Mouse (Mus musculus) inflammation-experienced regulatory T-cells, adult 6 months (primary cell): ENCODE data around the gene Rbpj. TPM values are rescaled to one million over a fixed set of nuclear protein-coding genes. Genes with fewer than 3 reads are reported as not detected.
"Not testable (repeated sequence)": the region's sequence is repeated elsewhere in the genome, so short reads cannot be mapped to it uniquely, and the experiment has no call there.

Experiments used
- ATAC-seq: one replicate; pipeline ENCODE4 v1.8.0; 2017
- polyA plus RNA-seq, 3 experiments: library from polyadenylated mRNA; unstranded; fragments of 100-300 nt; shearing (Covaris generic); gene quantifications; one replicate each; pipeline ENCODE4 v1.2.1; 2017

Gene Rbpj
- polyA plus RNA-seq, 3 experiments from 2014 or later: 52.1 to 67.1 (median 63.0) TPM

DNA sequence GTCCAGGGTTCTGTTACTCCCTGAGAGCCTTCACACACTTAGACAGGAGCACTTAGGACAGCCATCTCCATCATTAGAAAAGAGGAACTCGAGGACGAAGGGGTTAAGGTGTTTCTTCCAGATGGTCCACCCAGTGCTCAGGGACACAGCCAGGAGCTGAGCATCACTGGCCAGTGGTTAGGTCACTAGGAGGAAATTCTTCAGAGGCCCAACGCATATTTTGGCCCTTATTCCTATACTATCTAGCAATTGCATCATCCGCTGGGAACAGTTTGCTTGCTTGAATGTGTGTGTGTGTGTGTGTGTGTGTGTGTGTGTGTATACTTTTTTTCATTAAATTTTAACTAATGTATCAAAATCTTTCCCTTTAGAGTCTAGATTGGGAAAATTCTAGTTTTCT lies 45.5 kb downstream of the Rbpj start:
- no peak for ATAC-seq

DNA sequence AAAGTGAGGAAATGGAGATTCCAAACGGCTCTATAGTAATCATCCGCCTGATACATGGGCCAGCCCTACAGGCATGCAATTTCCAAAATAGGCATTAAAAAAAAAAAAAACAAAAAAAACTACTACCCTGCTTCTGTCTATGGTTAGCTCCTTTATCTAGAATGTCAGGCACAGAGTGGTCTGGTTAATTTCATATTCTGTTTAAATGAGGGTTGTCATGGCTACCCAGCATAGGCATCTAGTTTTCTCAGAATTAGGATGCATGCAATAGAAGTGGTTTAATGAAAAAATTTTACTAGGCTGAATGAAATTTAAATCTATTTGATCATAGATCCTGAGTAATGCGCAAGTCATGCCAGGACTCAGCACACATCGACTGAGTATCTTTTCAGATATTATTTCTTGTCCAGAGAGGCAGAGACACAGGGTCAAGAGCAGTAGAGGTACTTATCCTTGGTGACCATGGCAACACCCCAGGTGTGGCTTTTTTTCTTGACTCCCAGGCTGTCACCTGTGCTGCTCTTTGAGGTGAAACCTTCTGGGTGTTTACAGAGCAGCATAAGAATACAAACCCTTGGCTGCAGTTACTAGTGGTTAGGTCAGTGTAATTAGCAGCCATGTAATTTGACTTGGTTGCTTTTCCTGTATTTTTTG lies 49.1 kb downstream of the Rbpj start:
- ATAC-seq: no peak

DNA sequence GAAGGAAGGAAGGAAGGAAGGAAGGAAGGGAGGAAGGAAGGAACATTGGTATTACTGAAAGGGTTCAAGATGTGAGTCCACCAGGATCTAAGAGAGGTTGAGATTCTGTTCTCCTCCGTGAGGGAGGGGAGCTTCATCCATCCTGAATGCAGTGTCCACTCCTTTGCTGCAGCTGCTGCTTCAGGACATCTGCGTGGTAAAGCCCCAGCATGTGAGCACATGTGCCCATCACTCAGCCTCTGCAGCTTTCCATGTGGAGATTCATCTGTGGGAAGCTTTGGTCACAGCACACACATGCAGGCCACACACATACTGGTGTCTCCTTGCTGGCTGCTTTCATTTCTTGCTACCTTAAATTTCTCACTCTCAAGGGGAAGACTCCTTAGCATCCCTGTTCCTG lies 50.5 kb downstream of the Rbpj start:
- ATAC-seq: no peak

DNA sequence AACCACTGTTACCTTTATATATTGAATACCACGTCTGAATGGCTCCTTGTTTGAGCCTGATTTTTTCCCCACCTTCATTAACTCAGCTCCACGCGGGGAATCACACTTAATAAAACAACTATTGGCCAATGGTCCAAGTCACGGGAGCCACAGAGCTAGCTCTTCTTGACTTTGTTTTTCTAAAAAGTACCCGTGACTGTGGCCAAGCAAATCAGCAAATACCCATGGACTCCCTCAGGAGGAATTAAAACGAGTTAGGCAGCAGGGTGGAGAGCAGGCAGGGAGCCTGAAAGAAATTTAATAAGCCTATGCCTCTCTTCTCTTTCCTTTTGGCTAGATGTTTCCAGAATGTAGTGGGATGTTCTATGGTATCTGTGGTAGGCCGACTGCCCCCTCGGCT lies 51.9 kb downstream of the Rbpj start:
- ATAC-seq: no peak

DNA sequence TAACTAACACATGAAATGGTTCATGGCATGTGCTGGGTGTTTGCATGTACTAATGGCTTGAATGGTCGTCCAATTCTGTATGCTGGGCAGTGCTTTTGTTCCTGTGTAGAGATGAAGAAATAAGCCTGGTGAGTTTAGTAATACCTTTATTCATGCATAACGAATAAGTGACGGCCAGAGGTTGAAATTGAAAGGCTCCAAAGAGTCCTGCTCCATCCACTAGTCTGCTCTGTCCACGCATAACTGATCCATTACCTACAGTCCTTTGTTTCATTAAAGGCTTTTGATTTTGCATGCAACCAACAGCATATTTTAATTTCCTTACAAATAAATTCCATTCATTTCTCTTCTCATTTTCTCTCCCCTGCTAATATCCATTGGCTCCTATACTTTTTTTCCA lies 53.2 kb downstream of the Rbpj start:
- ATAC-seq: no peak

DNA sequence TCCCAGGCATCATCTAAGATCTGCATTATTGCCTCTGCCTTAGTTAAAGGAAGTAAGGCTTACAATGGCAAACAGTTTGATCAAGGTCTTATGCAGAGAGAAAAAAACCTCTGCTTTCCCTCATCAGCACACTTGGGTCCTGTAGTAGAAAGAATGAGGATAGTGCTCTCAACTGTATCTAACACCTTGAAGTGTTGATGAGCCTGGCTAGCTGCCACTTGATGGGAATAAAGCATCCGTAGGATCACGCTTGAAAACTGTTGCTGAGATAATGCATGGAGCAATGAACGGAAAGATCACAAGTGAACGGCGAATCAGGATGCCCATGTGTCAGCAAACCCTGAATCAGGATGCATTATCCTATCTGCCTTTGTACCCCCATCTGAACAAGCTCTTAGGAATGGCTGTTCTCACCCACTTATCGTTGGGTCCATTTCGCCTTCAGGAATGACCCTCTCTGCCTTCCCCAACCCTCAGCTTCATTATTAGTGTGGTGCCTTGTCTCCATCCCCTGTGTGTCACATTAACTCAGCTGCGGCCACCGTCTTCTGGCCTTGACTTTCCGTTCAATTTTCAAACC lies 54.1 kb downstream of the Rbpj start:
- ATAC-seq: no peak

DNA sequence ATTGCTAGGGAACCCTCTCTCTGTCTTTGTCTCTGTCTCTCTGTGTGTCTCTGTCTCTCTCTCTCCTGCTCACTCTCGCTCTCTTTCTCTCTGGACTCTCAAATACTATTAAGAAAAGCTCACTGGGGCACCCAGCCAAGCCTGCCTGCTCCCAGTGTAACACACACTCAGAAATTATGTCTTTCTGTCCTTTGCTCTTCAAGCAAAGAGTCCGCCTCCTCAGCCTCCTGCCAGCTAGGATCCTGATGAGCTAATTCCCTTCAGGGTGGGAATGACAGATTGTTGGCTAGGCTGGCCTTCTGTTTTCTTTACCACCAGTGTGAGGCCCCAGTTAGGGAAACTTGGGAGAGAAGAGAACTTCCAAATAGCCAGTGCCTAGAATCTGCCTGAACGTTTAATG lies 57.1 kb downstream of the Rbpj start:
- ATAC-seq: no peak

DNA sequence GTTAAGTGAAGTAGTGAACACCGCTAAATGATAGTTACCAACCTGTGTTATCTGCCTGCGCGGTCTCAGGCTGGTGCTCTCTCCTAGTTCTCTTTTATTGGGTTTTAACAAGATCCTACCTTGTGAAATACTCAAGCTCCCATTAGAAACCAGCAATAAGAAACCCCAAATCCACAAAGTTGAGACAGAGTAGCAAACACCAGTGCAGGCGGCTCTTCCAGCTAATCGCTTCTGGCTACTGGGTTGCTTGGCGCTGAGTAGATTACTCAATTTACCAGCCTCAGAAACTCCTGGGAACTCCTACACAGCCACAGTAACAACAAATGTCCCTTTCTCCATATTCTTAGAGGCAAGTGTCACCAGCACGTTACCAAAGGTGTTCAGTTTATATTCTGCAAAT lies 58.2 kb downstream of the Rbpj start:
- ATAC-seq: no peak

DNA sequence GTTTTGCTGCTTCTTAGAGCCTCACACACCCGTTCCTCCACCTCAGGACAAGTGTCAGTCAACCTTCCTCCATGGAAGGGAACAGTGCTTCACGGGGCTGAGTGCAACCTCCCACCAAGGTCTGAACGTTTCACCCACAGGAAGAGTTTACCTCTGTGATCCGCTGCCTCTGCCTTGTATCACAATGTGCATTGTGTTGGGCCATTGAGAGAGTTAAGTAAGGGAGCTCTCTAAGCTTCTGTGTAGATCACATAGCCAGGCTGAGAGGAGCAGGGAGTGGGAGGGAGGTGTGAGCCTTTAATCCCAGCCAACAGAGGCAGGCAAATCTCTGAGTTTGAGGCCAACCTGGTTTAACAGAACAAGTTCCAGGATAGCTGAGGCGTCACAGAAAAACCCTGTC lies 58.9 kb downstream of the Rbpj start:
- ATAC-seq: no peak

DNA sequence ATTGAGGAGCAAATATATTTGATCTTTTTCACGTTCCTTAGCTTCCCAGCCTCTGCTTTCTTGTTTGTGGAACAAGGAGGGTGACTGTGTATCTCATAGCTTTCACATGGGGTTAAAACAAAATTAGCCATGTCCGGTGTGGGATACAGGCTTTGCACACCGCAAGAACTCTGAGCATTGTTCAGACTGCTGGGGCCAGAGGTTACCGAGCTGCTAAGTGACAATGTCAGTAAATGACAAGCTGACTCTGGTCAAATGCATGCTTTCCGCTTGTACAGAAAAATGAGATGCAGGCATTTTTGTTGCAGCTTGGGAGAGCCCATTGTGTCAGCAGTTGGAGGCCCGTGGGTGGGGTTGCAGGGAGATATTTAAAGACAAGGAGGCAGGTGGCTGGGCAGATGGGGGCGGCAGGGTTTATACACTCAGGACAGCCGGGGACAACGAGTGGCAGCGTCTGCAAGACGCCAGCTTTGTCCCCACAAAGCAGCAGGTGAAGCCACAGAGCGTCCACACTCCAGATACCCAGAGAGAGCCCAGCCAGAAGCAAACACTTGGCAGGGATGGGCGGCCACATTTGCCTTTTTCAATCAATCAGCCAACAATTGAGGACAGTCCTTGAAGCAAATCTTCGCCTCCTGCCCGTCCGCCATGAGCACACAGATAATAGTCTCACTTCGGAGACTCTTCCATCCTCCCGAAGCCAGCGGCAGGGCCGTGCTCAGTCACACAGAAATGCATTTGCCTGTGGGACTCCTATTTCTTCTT lies 59.5 kb downstream of the Rbpj start:
- ATAC-seq: no peak

DNA sequence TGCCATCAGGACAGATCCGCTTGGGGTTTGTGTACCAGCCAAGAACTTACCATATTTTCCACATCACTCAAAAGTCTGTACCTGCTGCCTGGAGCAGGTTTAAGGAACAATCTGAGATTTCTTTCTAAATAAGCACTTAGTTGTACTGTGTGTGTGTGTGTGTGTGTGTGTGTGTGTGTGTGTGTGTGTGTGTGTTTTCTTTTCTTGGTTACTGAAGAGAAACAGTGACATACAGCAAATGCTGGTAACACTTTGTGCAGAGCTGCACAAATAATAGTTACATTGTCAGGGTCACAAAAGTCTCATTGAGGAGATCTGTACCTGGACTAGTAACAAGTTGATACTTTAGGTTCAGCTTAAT lies 60.1 kb downstream of the Rbpj start:
- no peak for ATAC-seq

DNA sequence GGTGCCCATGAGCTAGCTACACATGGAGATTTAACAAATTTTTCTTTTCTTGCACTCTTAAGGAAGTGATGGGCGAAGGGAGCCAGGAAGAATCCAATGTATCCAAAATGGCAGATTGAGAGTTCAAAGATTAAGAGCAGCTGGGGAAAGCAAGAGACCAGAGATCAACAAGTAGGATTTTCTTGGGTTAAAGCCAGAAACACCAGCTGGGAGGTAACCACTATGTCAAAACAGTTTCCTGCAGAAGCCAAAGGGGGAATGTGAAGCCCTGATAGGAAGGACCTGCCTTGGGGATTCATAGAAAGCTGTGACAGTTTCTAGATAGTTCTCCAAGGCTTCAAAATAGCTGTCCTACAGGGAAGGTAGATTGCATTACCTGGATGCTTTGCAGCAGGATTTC lies 63.9 kb downstream of the Rbpj start:
- no peak for ATAC-seq

DNA sequence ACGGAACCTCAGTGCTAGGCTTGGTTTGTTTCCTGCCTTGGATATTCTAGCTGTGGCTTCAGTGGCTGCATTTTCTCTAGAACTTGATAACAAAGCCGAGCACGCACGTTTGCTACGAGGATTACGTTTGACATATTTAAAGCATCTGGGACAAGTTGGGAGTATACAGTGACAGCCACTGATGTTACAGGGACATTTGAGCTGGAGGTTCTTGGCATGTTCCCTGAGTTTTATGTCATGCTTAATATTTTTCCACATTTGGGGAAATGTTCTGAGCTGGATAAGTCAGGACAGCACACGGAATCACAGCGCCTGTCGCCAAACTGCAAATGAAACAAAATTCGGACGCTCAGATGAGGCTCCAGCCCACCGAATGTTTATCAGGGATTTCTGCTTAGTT lies 69.1 kb downstream of the Rbpj start:
- ATAC-seq: no peak

DNA sequence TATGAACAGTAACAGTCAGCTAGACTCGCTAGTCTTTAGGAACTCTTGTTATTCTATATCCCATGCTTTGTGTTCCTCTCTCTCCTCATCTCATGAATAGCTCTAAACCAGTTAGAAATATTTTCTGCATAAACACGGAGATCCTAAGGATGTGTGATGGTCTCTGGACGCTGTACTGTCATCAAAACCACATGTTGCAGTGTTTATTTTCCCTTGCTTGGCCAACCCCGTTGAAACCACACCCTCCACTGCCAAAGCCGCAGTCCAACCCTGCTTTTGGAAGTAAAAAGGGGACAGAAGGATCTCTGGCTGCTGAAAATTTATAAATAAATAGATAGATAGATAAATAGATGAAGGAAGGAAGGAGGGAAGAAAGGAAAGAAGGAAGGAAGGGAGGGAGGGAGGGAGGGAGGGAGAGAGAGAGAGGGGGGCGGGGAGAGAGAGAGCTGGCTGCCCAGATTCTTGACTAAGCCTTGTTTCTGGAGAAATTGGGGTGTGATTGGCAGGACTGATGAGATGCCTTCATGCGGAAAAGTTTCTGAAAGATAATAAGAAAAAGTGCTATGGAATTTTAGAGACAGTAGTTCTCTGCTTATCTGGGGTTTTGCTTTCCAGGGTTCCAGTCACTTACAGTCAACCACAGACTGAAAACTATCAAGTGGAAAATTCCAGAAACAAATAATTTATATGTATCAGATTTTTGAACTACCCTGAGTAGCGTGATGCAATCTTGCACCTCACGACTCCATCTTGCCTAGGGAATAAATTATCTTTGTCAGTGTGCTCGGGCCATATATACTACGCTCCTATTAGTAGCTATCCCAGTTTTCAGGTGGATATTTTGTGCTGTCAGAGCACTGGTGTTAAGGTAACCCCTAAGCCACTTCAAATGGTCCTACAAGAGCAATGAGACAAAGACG lies 70.9 kb downstream of the Rbpj start:
- no peak for ATAC-seq

DNA sequence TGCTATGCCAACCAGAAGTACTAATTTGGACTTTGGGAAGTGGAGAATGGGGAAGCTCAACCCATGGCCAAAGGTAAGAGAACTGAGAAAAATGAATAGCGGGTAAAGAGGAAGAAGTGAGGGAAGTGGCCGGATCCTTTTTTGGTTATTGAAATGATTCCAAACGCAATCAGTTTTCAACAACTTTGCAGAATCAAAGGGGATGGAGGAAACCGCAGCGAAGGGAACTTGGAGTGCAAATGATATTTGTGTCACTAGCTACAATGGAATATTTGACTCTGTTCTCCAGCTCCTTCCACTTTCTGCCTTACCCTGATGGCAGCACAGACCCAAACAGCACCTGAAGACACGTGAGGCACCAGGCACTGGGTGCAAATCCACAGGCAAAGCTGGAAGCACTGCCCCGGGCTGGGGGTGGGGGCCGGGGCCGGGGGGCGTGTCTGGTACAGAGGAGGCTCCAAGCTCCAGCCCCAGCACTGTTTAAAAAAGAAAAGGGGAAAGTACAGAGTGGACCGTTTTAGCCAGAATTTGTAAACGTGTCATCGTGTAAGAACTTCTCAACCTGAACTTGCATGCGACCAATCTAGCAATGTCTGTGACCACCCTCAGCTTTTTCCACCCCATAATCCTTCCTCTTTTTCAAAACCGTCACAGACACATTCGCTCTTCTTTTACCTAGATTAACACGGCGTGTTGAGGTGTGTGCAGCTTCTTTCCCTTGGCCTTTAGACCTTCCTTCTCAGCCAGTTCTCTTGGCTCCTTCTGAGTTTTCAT lies 74.1 kb downstream of the Rbpj start:
- no peak for ATAC-seq

DNA sequence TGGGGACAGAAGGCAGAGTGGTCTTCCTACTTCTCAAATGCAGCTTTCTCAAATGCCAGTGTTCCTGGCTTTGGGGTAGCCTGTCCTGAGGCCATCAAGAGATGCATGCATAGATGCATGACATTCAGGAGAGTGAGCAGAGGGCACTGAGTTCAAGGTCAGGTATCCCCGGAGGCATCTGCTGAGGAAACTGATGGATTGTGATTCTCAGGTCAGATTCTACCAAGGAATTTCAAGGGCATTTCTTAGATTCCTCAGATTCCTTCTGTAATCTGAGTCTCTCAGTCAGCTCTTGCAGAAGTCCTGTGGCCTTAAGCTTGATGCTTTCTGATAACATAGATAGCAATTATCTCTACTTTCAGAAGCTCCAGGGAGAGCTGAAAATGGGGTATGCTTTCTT lies 76.1 kb downstream of the Rbpj start:
- ATAC-seq: no peak

DNA sequence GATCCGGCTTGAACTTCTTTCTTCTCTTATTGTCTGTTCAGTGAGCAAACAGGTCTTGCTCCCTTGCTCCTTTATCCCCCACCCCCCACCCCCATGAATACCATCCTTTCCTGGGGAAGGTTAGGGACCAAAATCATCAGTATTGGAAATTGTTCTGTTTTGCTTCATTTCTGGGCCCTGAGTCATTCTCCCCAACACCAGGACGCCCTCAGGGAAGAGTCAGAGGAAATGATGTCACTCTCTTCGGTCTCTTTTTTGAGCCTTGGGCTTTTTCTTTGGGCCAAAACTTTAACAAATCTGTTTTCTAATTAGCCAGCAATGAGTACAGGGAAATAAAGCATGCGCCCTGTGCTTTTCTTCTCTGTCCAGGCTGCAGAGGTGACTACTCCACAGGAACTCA lies 77.4 kb downstream of the Rbpj start:
- peak; percentile 44 for ATAC-seq

DNA sequence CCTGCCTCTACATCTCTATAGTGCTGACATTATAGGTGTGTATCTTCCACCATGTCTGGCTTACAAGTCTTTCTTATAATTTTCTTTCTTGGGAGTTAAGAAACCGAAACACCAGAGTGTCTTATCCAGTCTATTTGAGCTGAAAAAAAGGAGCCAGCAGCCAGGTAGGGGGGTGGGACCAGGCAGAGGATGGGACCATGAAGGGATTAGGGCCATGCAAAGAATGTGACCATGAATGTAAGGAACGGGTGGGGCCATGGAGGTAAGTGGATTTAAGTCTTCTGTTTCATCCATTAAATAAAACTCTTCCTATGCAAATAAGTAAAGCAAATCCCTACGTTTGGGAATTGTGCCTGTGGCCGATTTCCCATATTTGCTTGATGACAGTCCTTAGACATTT lies 78.0 kb downstream of the Rbpj start:
- ATAC-seq: no peak

DNA sequence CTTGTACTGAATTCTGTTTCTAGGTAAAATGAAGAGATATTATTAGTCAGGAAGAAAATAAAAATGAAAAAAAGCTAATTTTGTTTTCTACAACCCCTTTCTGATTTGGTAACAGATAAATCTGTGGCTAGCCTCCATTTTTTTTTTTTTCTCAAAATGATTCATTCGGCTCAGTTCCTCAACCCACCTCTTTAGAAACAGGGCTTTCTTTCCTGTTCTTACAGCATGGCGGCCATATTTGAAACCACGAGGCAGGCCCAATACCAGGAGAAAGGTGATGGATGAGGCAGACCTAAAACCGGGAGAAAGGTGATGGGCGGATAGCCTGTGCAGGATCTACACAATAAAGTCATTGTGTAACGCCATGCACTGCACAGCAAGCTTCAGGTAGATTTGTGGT lies 80.5 kb downstream of the Rbpj start:
- peak; percentile 26 for ATAC-seq

DNA sequence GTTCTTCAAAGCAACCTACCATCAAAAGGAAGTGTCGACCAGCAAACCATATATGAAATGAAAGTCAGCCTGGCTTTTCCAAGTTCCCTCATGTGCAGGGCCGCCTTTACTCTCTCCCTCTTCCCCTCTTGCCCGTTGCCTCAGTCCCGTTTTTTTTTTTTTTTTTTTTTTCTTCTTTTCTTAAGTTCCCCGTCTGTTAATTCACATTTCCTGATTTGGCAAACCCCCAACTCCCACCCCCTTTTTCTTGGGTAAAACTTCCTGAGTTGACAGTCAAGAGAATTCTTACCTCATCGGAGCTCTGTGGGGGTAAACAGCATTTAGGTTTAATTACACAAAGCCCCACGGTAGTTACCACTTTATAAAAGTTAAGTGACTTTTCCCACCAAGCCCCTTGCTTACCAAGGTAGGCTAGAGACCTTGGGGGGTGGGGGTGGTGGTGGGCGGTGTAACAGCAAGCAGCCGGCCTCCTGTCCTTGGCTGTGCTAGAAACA lies 81.1 kb downstream of the Rbpj start:
- ATAC-seq: no peak

DNA sequence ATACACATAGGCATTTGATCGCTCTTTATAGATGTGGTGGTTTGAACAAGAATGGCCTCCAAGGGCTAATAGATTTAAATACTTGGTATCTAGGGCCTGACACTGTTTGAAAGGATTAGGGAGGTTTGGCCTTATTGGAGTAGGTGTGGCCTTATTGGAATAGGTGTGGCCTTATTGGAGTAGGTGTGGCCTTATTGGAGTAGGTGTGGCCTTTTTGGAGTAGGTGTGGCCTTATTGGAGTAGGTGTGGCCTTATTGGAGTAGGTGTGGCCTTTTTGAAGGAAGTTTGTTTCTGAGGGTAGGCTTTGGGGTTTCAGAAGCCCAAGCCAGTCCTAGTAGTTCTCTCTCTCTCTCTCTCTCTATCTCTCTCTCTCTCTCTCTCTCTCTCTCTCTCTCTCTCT lies 84.4 kb downstream of the Rbpj start:
- ATAC-seq: not testable (repeated sequence)

DNA sequence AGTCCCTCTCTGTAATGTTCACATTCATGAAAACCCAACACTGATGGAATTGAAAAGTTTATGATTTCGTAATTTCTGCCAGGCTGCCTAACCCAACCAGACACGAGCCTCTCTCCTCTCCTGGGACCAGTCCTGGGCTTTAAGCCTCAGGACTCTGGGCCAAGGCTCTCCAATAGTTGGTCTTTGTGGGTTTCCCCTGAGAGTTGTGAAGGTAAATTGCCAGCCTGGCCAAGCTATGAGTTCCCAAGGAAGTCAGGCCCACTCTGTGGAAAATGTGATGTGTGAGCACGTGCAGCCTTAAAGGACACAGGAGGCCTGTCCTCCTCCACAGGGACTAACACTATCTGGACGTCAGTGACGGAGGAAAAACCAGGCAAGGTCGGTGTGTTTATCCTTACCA lies 85.4 kb downstream of the Rbpj start:
- no peak for ATAC-seq
